Mouse (Mus musculus) MEL (cell line): Measurements from ENCODE around the gene Cope. TPM values are rescaled to one million over a fixed set of nuclear protein-coding genes. Genes with fewer than 3 reads are reported as not detected.

Experiments
- DNase-seq: peaks from one replicate; pipeline ENCODE4 v3.0.0; 2011; ENCODE audit warnings: low read depth, low spot score
- H3K27ac ChIP-seq: 2 replicates; pipeline ENCODE4 v1.5.1; 2012; ENCODE audit warnings: low read depth, mild to moderate bottlenecking, control low read depth, low read length, moderate library complexity; ENCODE audit not compliant: control insufficient read depth
- H3K27me3 ChIP-seq, 2 experiments: fragments of 150-350 bp in 1 of 2; sonication (generic) in 1 of 2; 2 replicates each; pipeline ENCODE4 v1.6.1; 2012; ENCODE audit warnings: low read length in 2 of 2, mild to moderate bottlenecking in 2 of 2, improper control_type of control experiment in 1 of 2, moderate library complexity in 1 of 2; ENCODE audit not compliant: insufficient read depth in 2 of 2, control insufficient read depth in 1 of 2
- H3K36me3 ChIP-seq, 2 experiments: 2 replicates each; pipeline ENCODE4 v1.6.1; 2012 to 2014; ENCODE audit warnings: low read length in 2 of 2, improper control_type of control experiment in 1 of 2, inconsistent platforms in 1 of 2, mild to moderate bottlenecking in 1 of 2; ENCODE audit not compliant: insufficient read depth in 2 of 2, control insufficient read depth in 1 of 2
- H3K4me1 ChIP-seq, 2 experiments: fragments of 150-350 bp in 1 of 2; sonication (generic) in 1 of 2; 2 replicates each; pipeline ENCODE4 v1.6.1; 2012; ENCODE audit warnings: low read length in 2 of 2, improper control_type of control experiment in 1 of 2, mild to moderate bottlenecking in 1 of 2; ENCODE audit not compliant: insufficient read depth in 2 of 2, control insufficient read depth in 1 of 2
- H3K4me3 ChIP-seq, 2 experiments: fragments of 150-350 bp in 1 of 2; sonication (generic) in 1 of 2; 2 replicates each; pipeline ENCODE4 v1.5.1; 2012; ENCODE audit warnings: low read depth in 2 of 2, low read length in 2 of 2, mild to moderate bottlenecking in 2 of 2, moderate library complexity in 2 of 2, control low read depth in 1 of 2, improper control_type of control experiment in 1 of 2; ENCODE audit not compliant: control insufficient read depth in 1 of 2, insufficient read depth in 1 of 2
- H3K79me2 ChIP-seq: 2 replicates; pipeline ENCODE4 v1.6.1; 2012; ENCODE audit warnings: mild to moderate bottlenecking, low read length, moderate library complexity; ENCODE audit not compliant: control insufficient read depth, poor library complexity, insufficient read depth
- H3K9ac ChIP-seq: 2 replicates; pipeline ENCODE4 v1.6.1; 2012; ENCODE audit warnings: low read depth, mild to moderate bottlenecking, control low read depth, low read length, moderate library complexity; ENCODE audit not compliant: control insufficient read depth, poor library complexity, severe bottlenecking
- H3K9me3 ChIP-seq: fragments of 150-350 bp; sonication (generic); replicated peaks from 2 replicates; pipeline ENCODE4 v1.6.1; 2012; ENCODE audit warnings: mild to moderate bottlenecking, low read length, improper control_type of control experiment, moderate library complexity; ENCODE audit not compliant: insufficient read depth
- BHLHE40 ChIP-seq: IDR thresholded peaks from 2 replicates; pipeline ENCODE4 v1.6.1; 2012; ENCODE audit warnings: low read depth, mild to moderate bottlenecking, inconsistent platforms, low read length, improper control_type of control experiment, borderline replicate concordance
- CHD1 ChIP-seq: IDR thresholded peaks from 2 replicates; pipeline ENCODE4 v1.6.1; 2012; ENCODE audit warnings: low read depth, mild to moderate bottlenecking, inconsistent platforms, low read length, improper control_type of control experiment
- CTCF ChIP-seq, 3 experiments: IDR thresholded peaks in 2 of 3; conservative IDR thresholded peaks in 1 of 3; 2 replicates each; pipeline ENCODE4 v1.5.1; 2011 to 2012; ENCODE audit warnings: low read length in 3 of 3, low read depth in 2 of 3, mild to moderate bottlenecking in 2 of 3, improper control_type of control experiment in 1 of 3, inconsistent platforms in 1 of 3, mixed read lengths in 1 of 3, moderate library complexity in 1 of 3; ENCODE audit not compliant: control insufficient read depth in 1 of 3, insufficient read depth in 1 of 3, poor library complexity in 1 of 3, severe bottlenecking in 1 of 3
- ELF1 ChIP-seq: IDR thresholded peaks from 2 replicates; pipeline ENCODE4 v1.6.1; 2014; ENCODE audit warnings: low read depth, mild to moderate bottlenecking, inconsistent platforms, low read length, improper control_type of control experiment, moderate library complexity
- EP300 ChIP-seq, 2 experiments: IDR thresholded peaks; 2 replicates each; pipeline ENCODE4 v1.6.1; 2011; ENCODE audit warnings: improper control_type of control experiment in 2 of 2, low read length in 2 of 2, low read depth in 1 of 2, mild to moderate bottlenecking in 1 of 2
- GATA1 ChIP-seq: IDR thresholded peaks from 2 replicates; pipeline ENCODE4 v1.6.1; 2011; ENCODE audit warnings: low read depth, low read length, improper control_type of control experiment
- HCFC1 ChIP-seq: IDR thresholded peaks from 2 replicates; pipeline ENCODE4 v1.6.1; 2012; ENCODE audit warnings: low read depth, mild to moderate bottlenecking, inconsistent platforms, low read length, improper control_type of control experiment, moderate library complexity
- JUND ChIP-seq: IDR thresholded peaks from 2 replicates; pipeline ENCODE4 v1.6.1; 2011; ENCODE audit warnings: low read depth, mild to moderate bottlenecking, improper control_type of control experiment, low read length
- KAT2A ChIP-seq: conservative IDR thresholded peaks from 2 replicates; pipeline ENCODE4 v1.6.1; 2012; ENCODE audit warnings: low read depth, low read length, improper control_type of control experiment, inconsistent platforms
- MAFK ChIP-seq: IDR thresholded peaks from 2 replicates; pipeline ENCODE4 v1.6.1; 2011; ENCODE audit warnings: low read depth, mild to moderate bottlenecking, low read length, improper control_type of control experiment, borderline replicate concordance
- MAX ChIP-seq: IDR thresholded peaks from 2 replicates; pipeline ENCODE4 v1.6.1; 2011; ENCODE audit warnings: low read length, improper control_type of control experiment
- MAZ ChIP-seq: IDR thresholded peaks from 2 replicates; pipeline ENCODE4 v1.6.1; 2012; ENCODE audit warnings: low read depth, mild to moderate bottlenecking, inconsistent platforms, low read length, improper control_type of control experiment
- MEF2A ChIP-seq: IDR thresholded peaks from 2 replicates; pipeline ENCODE4 v1.6.1; 2014; ENCODE audit warnings: low read depth, mild to moderate bottlenecking, inconsistent platforms, low read length, improper control_type of control experiment; ENCODE audit not compliant: poor library complexity, insufficient replicate concordance, severe bottlenecking; ENCODE audit errors: extremely low read depth
- MXI1 ChIP-seq: IDR thresholded peaks from 2 replicates; pipeline ENCODE4 v1.6.1; 2011; ENCODE audit warnings: mild to moderate bottlenecking, low read depth, low read length, improper control_type of control experiment
- MYB ChIP-seq: IDR thresholded peaks from 2 replicates; pipeline ENCODE4 v1.6.1; 2011; ENCODE audit warnings: mild to moderate bottlenecking, low read depth, low read length, improper control_type of control experiment
- MYC ChIP-seq: IDR thresholded peaks from 2 replicates; pipeline ENCODE4 v1.6.1; 2011; ENCODE audit warnings: low read depth, mild to moderate bottlenecking, low read length, improper control_type of control experiment, moderate library complexity
- NRF1 ChIP-seq: IDR thresholded peaks from 2 replicates; pipeline ENCODE4 v1.6.1; 2014; ENCODE audit warnings: low read depth, mild to moderate bottlenecking, inconsistent platforms, low read length, improper control_type of control experiment, moderate library complexity; ENCODE audit not compliant: poor library complexity, insufficient read depth, severe bottlenecking
- POLR2A ChIP-seq, 2 experiments: IDR thresholded peaks; 2 replicates each; pipeline ENCODE4 v1.6.1; 2011 to 2012; ENCODE audit warnings: low read length in 2 of 2, mild to moderate bottlenecking in 2 of 2, control low read depth in 1 of 2, improper control_type of control experiment in 1 of 2, low read depth in 1 of 2, moderate library complexity in 1 of 2; ENCODE audit not compliant: control insufficient read depth in 1 of 2, insufficient read depth in 1 of 2, poor library complexity in 1 of 2
- POLR2AphosphoS2 ChIP-seq: IDR thresholded peaks from 2 replicates; pipeline ENCODE4 v1.6.1; 2011; ENCODE audit warnings: low read length, improper control_type of control experiment
- POLR2AphosphoS5 ChIP-seq: IDR thresholded peaks from 2 replicates; pipeline ENCODE4 v1.6.1; 2012; ENCODE audit warnings: low read depth, borderline replicate concordance, mild to moderate bottlenecking, inconsistent platforms, low read length, moderate library complexity, mixed read lengths
- RAD21 ChIP-seq: IDR thresholded peaks from 2 replicates; pipeline ENCODE4 v1.6.1; 2011; ENCODE audit warnings: mild to moderate bottlenecking, low read depth, low read length, improper control_type of control experiment
- SIN3A ChIP-seq: IDR thresholded peaks from 2 replicates; pipeline ENCODE4 v1.6.1; 2012; ENCODE audit warnings: low read length, improper control_type of control experiment, inconsistent platforms
- SMC3 ChIP-seq: IDR thresholded peaks from 2 replicates; pipeline ENCODE4 v1.6.1; 2011; ENCODE audit warnings: low read depth, low read length, improper control_type of control experiment
- UBTF ChIP-seq: IDR thresholded peaks from 2 replicates; pipeline ENCODE4 v1.6.1; 2012; ENCODE audit warnings: low read depth, mild to moderate bottlenecking, inconsistent platforms, low read length, improper control_type of control experiment, moderate library complexity, borderline replicate concordance; ENCODE audit not compliant: insufficient read depth
- USF1 ChIP-seq: IDR thresholded peaks from 2 replicates; pipeline ENCODE4 v1.6.1; 2014; ENCODE audit warnings: low read depth, mild to moderate bottlenecking, inconsistent platforms, low read length, improper control_type of control experiment, moderate library complexity
- ZMIZ1 ChIP-seq: IDR thresholded peaks from 2 replicates; pipeline ENCODE4 v1.6.1; 2012; ENCODE audit warnings: low read depth, mild to moderate bottlenecking, inconsistent platforms, low read length, improper control_type of control experiment, moderate library complexity
- ZNF384 ChIP-seq: IDR thresholded peaks from 2 replicates; pipeline ENCODE4 v1.6.1; 2012; ENCODE audit warnings: low read depth, mild to moderate bottlenecking, inconsistent platforms, low read length, improper control_type of control experiment
- polyA plus RNA-seq, 2 experiments: library from polyadenylated mRNA; stranded (reverse) in 1 of 2; unstranded in 1 of 2; fragments of >175 nt in 1 of 2; fragments of >200 nt in 1 of 2; gene quantifications; 2 replicates each; pipeline versions ENCODE4 v1.2.1 to v1.2.4; 2012; ENCODE audit warnings: low replicate concordance in 2 of 2, low read depth in 1 of 2; ENCODE audit not compliant: insufficient read length in 2 of 2, insufficient read depth in 1 of 2, missing spikeins in 1 of 2
- total RNA-seq: library from RNA; depleted of rRNA; stranded (reverse); fragments of 300-350 nt; gene quantifications from 2 replicates; pipeline ENCODE4 v1.2.3, GENCODE M21; 2012

Cope gene
- total and polyA plus RNA-seq, 3 experiments: 132 to 232 TPM; not detected in 1

- no peak for DNase-seq
- TF ChIP-seq POLR2AphosphoS2: no peak
- no peak for TF ChIP-seq HCFC1
- TF ChIP-seq BHLHE40: no peak
- no peak for TF ChIP-seq EP300 (IDR thresholded peaks at IDR 0.05; ENCODE audit: low read depth in 1 of 2, low read length in 2 of 2)
- no peak for TF ChIP-seq MYB
- TF ChIP-seq RAD21: no peak
- TF ChIP-seq MEF2A: no peak
- TF ChIP-seq NRF1: no peak
- no peak for TF ChIP-seq SMC3
- no peak for TF ChIP-seq SIN3A
- no peak for TF ChIP-seq KAT2A
- no peak for TF ChIP-seq MAZ
- TF ChIP-seq ZMIZ1: no peak
- no peak for TF ChIP-seq UBTF
- no peak for TF ChIP-seq ZNF384
- Histone ChIP-seq H3K4me3 (no peak overlapping the region), H3K79me2 (no peaks in the 10 kb centered on the region), H3K4me1 (no peaks in the 10 kb centered on the region; a peak in 1 of 4 replicates), H3K9ac (no peak overlapping the region), H3K27ac (no peak overlapping the region), H3K27me3 (no peaks in the 10 kb centered on the region), H3K9me3 (no peaks in the 10 kb centered on the region), H3K36me3 (peaks cover 0 to 15% of the 10 kb centered on the region in 2 experiments; a peak in 2 of 4 replicates)
Measured at GRCm38 (mm10) chr8:70258600-70258999, 43.7 kb upstream of the Cope start.

- Histone ChIP-seq H3K36me3 (peaks cover 0 to 14% of the 10 kb centered on the region in 2 experiments; a peak in 2 of 4 replicates), H3K9ac (no peak overlapping the region), H3K27me3 (no peaks in the 10 kb centered on the region), H3K79me2 (no peaks in the 10 kb centered on the region), H3K4me1 (no peaks in the 10 kb centered on the region; a peak in 1 of 4 replicates), H3K9me3 (no peaks in the 10 kb centered on the region), H3K4me3 (no peak overlapping the region), H3K27ac (no peak overlapping the region)
- TF ChIP-seq USF1 (no peak), ELF1 (no peak), MAZ (no peak), MAX (no peak), POLR2AphosphoS5 (no peak), POLR2AphosphoS2 (no peak), GATA1 (no peak), CTCF (IDR thresholded peaks at IDR 0.05 in 2 of 3, conservative IDR thresholded peaks at IDR 0.05 in 1 of 3; ENCODE audit: control insufficient read depth in 1 of 3, insufficient read depth in 1 of 3, low read depth in 2 of 3, low read length in 3 of 3, poor library complexity in 1 of 3, severe bottlenecking in 1 of 3) (no peak), MAFK (no peak), POLR2A (IDR thresholded peaks at IDR 0.05; ENCODE audit: control insufficient read depth in 1 of 2, insufficient read depth in 1 of 2, low read depth in 1 of 2, low read length in 2 of 2, poor library complexity in 1 of 2) (no peak), MYB (no peak), JUND (no peak), RAD21 (no peak), MXI1 (no peak), CHD1 (no peak), MYC (no peak)
- no peak for DNase-seq
Measured at GRCm38 (mm10) chr8:70259043-70259442, 43.3 kb upstream of the Cope start.
